Mouse (Mus musculus): ENCODE measurements around the gene Kcns3.
"Not testable (repeated sequence)": the region's sequence is repeated elsewhere in the genome, so short reads cannot be mapped to it uniquely, and the experiment has no call there.

Kcns3 gene

DNA sequence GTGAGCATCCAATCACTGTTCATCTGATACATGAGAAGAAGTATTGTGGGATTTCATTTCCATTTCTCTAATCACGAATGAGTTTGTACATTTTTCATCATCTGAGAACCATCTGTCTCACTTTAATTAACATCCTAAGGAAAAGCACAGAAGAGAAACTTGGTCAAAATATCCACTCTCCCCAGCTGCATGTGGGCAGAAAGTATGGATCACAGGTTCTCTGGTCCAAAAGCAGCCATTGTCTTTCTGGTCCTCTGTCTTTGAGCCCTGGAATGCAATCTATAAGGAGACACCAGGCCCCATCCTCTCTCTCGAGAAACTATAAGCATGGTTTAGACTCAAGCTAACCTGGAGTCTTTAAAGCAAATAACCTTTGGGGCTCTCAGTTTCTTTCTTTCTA, 79.8 kb downstream of the Kcns3 start:
- DNase-seq (ENCODE audit: low read depth) = no peak

DNA sequence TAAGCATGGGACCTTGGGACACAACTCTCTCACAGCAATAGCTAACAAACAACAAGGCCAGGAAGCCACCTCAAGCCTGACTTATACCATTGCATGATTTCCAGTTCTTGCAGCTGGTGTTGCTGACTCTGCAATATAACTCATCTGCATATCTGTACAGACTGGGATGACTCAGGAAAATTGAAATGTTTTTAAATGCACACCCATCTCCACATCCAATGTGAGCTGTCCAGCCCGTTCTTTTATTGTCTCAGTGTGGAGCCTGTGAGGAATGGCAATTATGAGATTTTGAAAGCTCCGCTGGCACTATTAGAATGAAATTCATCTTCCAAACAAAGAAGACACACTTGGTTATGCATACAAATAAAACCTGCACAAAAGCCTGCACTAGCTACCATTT, 84.0 kb downstream of the Kcns3 start:
- DNase-seq (ENCODE audit: low read depth) = no peak

DNA sequence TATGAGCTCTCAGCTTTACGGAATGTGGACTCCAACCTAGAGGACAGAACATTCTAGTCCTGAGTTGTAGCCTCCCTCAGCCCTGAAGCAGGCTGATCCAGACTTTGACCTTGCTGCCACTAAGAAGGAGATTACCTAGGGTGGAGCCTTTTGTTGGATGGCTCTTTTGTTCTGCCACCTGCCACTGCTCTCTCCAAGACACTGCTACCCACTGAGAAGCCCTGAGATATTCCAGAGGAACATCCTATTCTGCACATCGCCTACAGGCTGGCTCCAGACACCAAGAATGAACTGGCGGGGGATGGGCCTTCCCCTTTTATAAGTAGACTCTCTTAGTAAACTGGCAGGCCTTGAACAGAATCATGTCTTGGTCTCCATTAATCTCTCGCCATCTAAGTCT, 98.2 kb downstream of the Kcns3 start:
- not testable (repeated sequence) for DNase-seq (ENCODE audit: low read depth)

DNA sequence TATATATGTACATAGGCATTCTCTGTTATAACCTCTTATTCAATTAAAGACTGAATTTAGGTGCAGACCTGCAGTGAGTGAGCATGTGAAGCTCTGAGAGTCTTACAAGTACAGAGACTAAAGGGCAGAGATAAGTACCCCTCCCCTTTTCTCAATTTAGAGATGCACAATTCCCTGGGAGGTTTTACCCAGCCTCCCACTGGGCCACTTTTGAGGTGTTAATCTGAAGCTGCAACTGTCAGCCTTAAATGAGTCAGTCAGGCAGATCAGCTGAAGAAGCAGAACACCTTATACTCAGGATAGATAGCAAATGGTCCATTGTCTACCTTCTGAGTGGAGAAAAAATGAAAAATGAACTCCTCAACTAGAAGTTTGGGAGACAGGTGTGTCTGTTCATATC, 109.0 kb downstream of the Kcns3 start:
- DNase-seq (ENCODE audit: low read depth) = no peak
